Comparison of ENCODE assay signal across 22 mouse cellular contexts in the genomic region with DNA sequence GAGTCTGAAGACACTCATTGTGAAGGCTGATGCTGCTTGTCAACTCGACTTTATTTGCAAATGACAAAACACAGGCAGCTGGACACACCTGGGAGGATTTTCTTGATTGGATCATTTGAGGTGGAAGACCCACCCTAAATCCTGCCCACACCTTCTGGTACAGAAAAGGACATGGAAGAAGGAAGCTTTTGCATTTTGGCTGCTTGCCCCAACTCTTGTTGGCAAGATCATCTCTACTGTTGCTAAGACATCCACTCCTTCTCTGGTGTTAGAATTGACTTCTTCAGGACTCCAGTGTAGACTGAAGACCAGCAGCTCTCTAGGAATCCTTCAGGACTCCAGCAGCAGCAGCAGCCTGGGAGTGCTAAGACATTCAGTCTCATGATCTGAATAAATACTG. TPM values are rescaled to one million over a fixed set of nuclear protein-coding genes. Genes with fewer than 3 reads are reported as not detected.
"Had no signal": no experiment of that assay in that cellular context is flagged by ENCODE, and none has a peak within 500 bp of the region (broad histone marks: within the 10 kb centered on the region; RNA-seq: fewer than 3 reads in every experiment).

No protein-coding gene starts in this region.

- ATAC-seq: intestine, embryonic 16.5 days; midbrain, embryonic 15.5 days had no signal

- DNase-seq: kidney, adult 18-20 months; kidney, adult 9 months; kidney, postnatal 14 days; kidney, postnatal 4 days; layer of hippocampus, adult 9-11 months; liver, embryonic 13.5 days; lung, adult 2 months; lung, postnatal 14 days; retina, postnatal 1 day; spleen, adult 18-20 months had no signal

- H3K27ac ChIP-seq: liver, embryonic 13.5 days; macrophage; midbrain, embryonic 12.5 days; midbrain, embryonic 15.5 days; neural tube, embryonic 13.5 days; stomach, embryonic 15.5 days had no signal

- H3K4me3 ChIP-seq: liver, embryonic 13.5 days; midbrain, embryonic 12.5 days; midbrain, embryonic 15.5 days; neural tube, embryonic 13.5 days; stomach, embryonic 15.5 days had no signal

RNA-seq across cellular contexts. Expression of gene 1700080E11Rik, which starts 43.0 kb away (rescaled TPM):
- total RNA-seq: layer of hippocampus, adult 18-20 months; layer of hippocampus, postnatal 25 days; left cerebral cortex, adult 8-10 months; liver, adult 2 months; megakaryocyte, adult 5-6 weeks; neutrophil, adult 5-6 weeks had no signal
